Mouse (Mus musculus) myocyte (in vitro differentiated cells): ENCODE data around the gene Mphosph6. TPM values are rescaled to one million over a fixed set of nuclear protein-coding genes. Genes with fewer than 3 reads are reported as not detected.

Experiments
- H3K27me3 ChIP-seq: one replicate; pipeline ENCODE4 v1.6.1; 2011; ENCODE audit not compliant: control insufficient read depth, insufficient read depth, insufficient read length
- H3K36me3 ChIP-seq: one replicate; pipeline ENCODE4 v1.6.1; 2011; ENCODE audit not compliant: control insufficient read depth, insufficient read depth
- H3K4me2 ChIP-seq: one replicate; pipeline ENCODE4 v1.6.1; 2011; ENCODE audit warnings: low read depth, control low read depth
- H3K4me3 ChIP-seq: one replicate; pipeline ENCODE4 v1.5.1; 2011; ENCODE audit warnings: mild to moderate bottlenecking, control low read depth, moderate library complexity
- H3K79me2 ChIP-seq: one replicate; pipeline ENCODE4 v1.6.1; 2011; ENCODE audit not compliant: control insufficient read depth, insufficient read depth
- H3ac ChIP-seq: one replicate; pipeline ENCODE4 v1.6.1; 2011; ENCODE audit not compliant: control insufficient read depth, insufficient read length
- CEBPB ChIP-seq: IDR thresholded peaks from 2 replicates; pipeline ENCODE4 v1.6.1; 2011; ENCODE audit warnings: mild to moderate bottlenecking, moderate library complexity; ENCODE audit not compliant: poor library complexity, insufficient read depth, severe bottlenecking
- E2F4 ChIP-seq: IDR thresholded peaks from one replicate; pipeline ENCODE4 v1.6.1; 2011; ENCODE audit warnings: mild to moderate bottlenecking, control low read depth, moderate library complexity; ENCODE audit not compliant: insufficient read depth
- MAX ChIP-seq: IDR thresholded peaks from one replicate; pipeline ENCODE4 v1.6.1; 2011; ENCODE audit warnings: low read depth, mild to moderate bottlenecking, control low read depth
- MYOD1 ChIP-seq, 3 experiments: IDR thresholded peaks; one replicate each; pipeline ENCODE4 v1.6.1; 2011; ENCODE audit warnings: control low read depth in 2 of 3, low read depth in 2 of 3, mild to moderate bottlenecking in 2 of 3, moderate library complexity in 1 of 3; ENCODE audit not compliant: insufficient read length in 2 of 3, control insufficient read depth in 1 of 3
- MYOG ChIP-seq, 3 experiments: IDR thresholded peaks; one replicate each; pipeline ENCODE4 v1.6.1; 2011; ENCODE audit warnings: control low read depth in 2 of 3, low read depth in 2 of 3, mild to moderate bottlenecking in 2 of 3; ENCODE audit not compliant: insufficient read length in 2 of 3, control insufficient read depth in 1 of 3, insufficient read depth in 1 of 3
- POLR2A ChIP-seq: IDR thresholded peaks from one replicate; pipeline ENCODE4 v1.6.1; 2011; ENCODE audit warnings: low read depth, mild to moderate bottlenecking, control low read depth, moderate library complexity; ENCODE audit not compliant: insufficient read length
- POLR2AphosphoS2 ChIP-seq: IDR thresholded peaks from one replicate; pipeline ENCODE4 v1.6.1; 2011; ENCODE audit warnings: low read depth, control low read depth; ENCODE audit not compliant: insufficient read length
- REST ChIP-seq: IDR thresholded peaks from one replicate; pipeline ENCODE4 v1.6.1; 2011; ENCODE audit warnings: mild to moderate bottlenecking, control low read depth, moderate library complexity; ENCODE audit not compliant: insufficient read depth, insufficient read length
- SRF ChIP-seq: IDR thresholded peaks from one replicate; pipeline ENCODE4 v1.6.1; 2011; ENCODE audit warnings: low read depth; ENCODE audit not compliant: control insufficient read depth, insufficient read length
- TCF12 ChIP-seq: IDR thresholded peaks from one replicate; pipeline ENCODE4 v1.6.1; 2011; ENCODE audit warnings: mild to moderate bottlenecking, control low read depth; ENCODE audit not compliant: poor library complexity, insufficient read depth, severe bottlenecking
- TCF3 ChIP-seq: IDR thresholded peaks from one replicate; pipeline ENCODE4 v1.6.1; 2011; ENCODE audit warnings: low read depth, control low read depth; ENCODE audit not compliant: insufficient read length
- USF1 ChIP-seq: IDR thresholded peaks from one replicate; pipeline ENCODE4 v1.6.1; 2011; ENCODE audit warnings: low read depth, mild to moderate bottlenecking, control low read depth, moderate library complexity
- polyA plus RNA-seq: library from polyadenylated mRNA; unstranded; fragments of >200 nt; fragmentation: generic; extraction: Trizol; gene quantifications from one replicate; pipeline ENCODE4 v1.2.1, GENCODE M21; 2012; ENCODE audit warnings: missing spikeins

Gene Mphosph6
- polyA plus RNA-seq, 1 experiment = 17.2 TPM

GRCm38 (mm10) chr8:117794581-117794980 lies 7.2 kb downstream of the Mphosph6 start:
- Histone ChIP-seq H3K27me3 (no peaks in the 10 kb centered on the region), H3K4me2 (no peak overlapping the region), H3K79me2 (peaks cover 6% of the 10 kb centered on the region), H3K36me3 (peaks cover 47% of the 10 kb centered on the region), H3ac (no peak overlapping the region), H3K4me3 (no peak overlapping the region)
- no peak for TF ChIP-seq SRF
- no peak for TF ChIP-seq E2F4
- no peak for TF ChIP-seq MYOD1 (IDR thresholded peaks at IDR 0.05; ENCODE audit: control insufficient read depth in 1 of 3, insufficient read length in 2 of 3, low read depth in 2 of 3)
- no peak for TF ChIP-seq POLR2A
- TF ChIP-seq MYOG (IDR thresholded peaks at IDR 0.05; ENCODE audit: control insufficient read depth in 1 of 3, insufficient read depth in 1 of 3, insufficient read length in 2 of 3, low read depth in 2 of 3) = no peak
- TF ChIP-seq MAX = no peak
- no peak for TF ChIP-seq TCF3
- no peak for TF ChIP-seq POLR2AphosphoS2
- TF ChIP-seq REST = no peak
- TF ChIP-seq USF1 = no peak
- TF ChIP-seq CEBPB = no peak
- TF ChIP-seq TCF12 = no peak

DNA sequence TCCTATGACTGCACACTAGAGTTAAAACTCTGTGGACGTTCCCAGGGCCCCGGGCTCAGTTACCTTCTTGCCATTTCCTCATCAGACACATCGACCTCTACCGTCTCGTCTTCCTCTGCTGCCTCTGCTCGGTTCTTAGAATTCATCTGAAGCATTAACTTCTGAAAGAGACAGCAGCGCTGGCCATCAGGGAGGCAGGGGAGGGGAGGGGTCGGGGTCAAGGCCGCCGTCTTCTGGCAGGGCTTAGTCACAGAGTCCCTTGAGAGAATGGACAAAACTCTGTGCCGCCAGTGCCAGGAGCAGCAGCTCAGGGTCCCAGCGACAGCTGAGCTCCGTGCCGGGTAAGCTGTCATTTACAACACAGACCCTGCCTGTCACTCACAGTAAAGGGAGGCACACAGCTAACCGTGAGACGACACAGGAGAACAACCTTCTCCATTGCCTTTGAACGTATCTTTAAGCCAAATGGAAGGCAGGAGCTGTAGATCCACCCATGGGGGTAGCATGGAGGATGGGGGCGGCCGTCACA lies 9.1 kb downstream of the Mphosph6 start:
- H3K4me2 ChIP-seq = no peak overlapping the region
- H3K4me3 ChIP-seq = no peak overlapping the region
- H3K79me2 ChIP-seq = no peaks in the 10 kb centered on the region
- H3ac ChIP-seq = no peak overlapping the region
- no peaks in the 10 kb centered on the region for H3K27me3 ChIP-seq
- no peak for TF ChIP-seq MAX
- no peak for TF ChIP-seq E2F4
- no peak for TF ChIP-seq CEBPB
- TF ChIP-seq POLR2A = no peak
- no peak for TF ChIP-seq TCF3
- no peak for TF ChIP-seq POLR2AphosphoS2
- TF ChIP-seq MYOD1 (IDR thresholded peaks at IDR 0.05; ENCODE audit: control insufficient read depth in 1 of 3, insufficient read length in 2 of 3, low read depth in 2 of 3) = no peak
- TF ChIP-seq TCF12 = no peak
- TF ChIP-seq REST = no peak
- TF ChIP-seq MYOG (IDR thresholded peaks at IDR 0.05; ENCODE audit: control insufficient read depth in 1 of 3, insufficient read depth in 1 of 3, insufficient read length in 2 of 3, low read depth in 2 of 3) = no peak
- no peak for TF ChIP-seq SRF
- H3K36me3 ChIP-seq = peaks cover 44% of the 10 kb centered on the region

DNA sequence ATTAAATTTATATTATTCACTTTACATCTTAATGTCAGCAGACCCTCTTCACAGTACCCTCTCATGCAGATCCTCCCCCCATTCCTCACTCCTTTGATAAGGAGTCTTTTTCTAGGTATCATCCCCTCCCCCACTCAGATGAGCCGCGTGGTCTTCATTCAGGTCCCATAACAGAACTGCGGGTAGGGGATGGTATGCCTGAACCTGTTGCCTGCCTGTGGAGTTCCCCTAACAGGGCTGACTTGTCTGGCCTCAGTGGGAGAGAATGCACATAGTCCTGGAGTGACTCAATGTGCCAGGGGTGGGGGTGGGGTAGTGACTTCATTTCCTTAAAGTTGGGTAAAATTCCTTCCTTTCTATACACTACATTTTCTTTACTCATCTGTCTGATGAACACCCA lies 15.3 kb downstream of the Mphosph6 start:
- H3K27me3 ChIP-seq = no peaks in the 10 kb centered on the region
- no peaks in the 10 kb centered on the region for H3K79me2 ChIP-seq
- no peak for TF ChIP-seq REST
- TF ChIP-seq MYOG (IDR thresholded peaks at IDR 0.05; ENCODE audit: control insufficient read depth in 1 of 3, insufficient read depth in 1 of 3, insufficient read length in 2 of 3, low read depth in 2 of 3) = no peak
- no peak for TF ChIP-seq SRF
- no peak for TF ChIP-seq POLR2A
- TF ChIP-seq MAX = no peak
- TF ChIP-seq TCF3 = no peak
- no peak for TF ChIP-seq TCF12
- no peak for TF ChIP-seq MYOD1 (IDR thresholded peaks at IDR 0.05; ENCODE audit: control insufficient read depth in 1 of 3, insufficient read length in 2 of 3, low read depth in 2 of 3)
- peaks cover 23% of the 10 kb centered on the region for H3K36me3 ChIP-seq
- no peak overlapping the region for H3K4me2 ChIP-seq
- no peak overlapping the region for H3ac ChIP-seq
- no peak overlapping the region for H3K4me3 ChIP-seq

DNA sequence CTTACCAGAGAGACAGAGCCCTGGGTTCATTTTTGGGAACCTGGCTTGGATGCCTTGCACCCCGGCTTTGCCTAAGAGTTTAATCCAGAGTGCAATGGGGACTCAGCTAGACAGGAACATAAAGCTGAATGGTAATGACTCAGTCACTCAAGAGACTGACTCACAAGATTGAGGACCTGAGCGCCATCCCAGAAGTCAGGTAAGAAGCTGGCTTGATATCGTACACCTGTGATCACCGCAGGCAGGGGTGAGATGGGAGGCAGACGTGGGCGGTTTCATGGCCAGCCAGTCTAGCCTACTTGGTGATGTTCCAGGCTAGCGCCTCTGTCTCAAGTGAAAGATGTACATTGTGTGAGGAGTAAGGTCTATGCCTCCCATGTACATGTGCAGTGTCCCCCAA lies 18.7 kb downstream of the Mphosph6 start:
- Histone ChIP-seq H3K4me3 (no peak overlapping the region), H3K27me3 (no peaks in the 10 kb centered on the region), H3K36me3 (no peaks in the 10 kb centered on the region), H3ac (no peak overlapping the region), H3K4me2 (no peak overlapping the region), H3K79me2 (no peaks in the 10 kb centered on the region)
- TF ChIP-seq MAX (no peak), POLR2AphosphoS2 (no peak), MYOD1 (IDR thresholded peaks at IDR 0.05; ENCODE audit: control insufficient read depth in 1 of 3, insufficient read length in 2 of 3, low read depth in 2 of 3) (no peak), TCF12 (no peak), MYOG (IDR thresholded peaks at IDR 0.05; ENCODE audit: control insufficient read depth in 1 of 3, insufficient read depth in 1 of 3, insufficient read length in 2 of 3, low read depth in 2 of 3) (no peak), SRF (no peak), TCF3 (no peak), USF1 (no peak), REST (no peak), POLR2A (no peak), E2F4 (no peak), CEBPB (no peak)
